Mouse (Mus musculus): ENCODE results near the gene Tubgcp6. TPM values are rescaled to one million over a fixed set of nuclear protein-coding genes. Genes with fewer than 3 reads are reported as not detected.

The Tubgcp6 gene
- polyA plus RNA-seq, 1 experiment from 2014 or later, result 11.8 TPM

DNA sequence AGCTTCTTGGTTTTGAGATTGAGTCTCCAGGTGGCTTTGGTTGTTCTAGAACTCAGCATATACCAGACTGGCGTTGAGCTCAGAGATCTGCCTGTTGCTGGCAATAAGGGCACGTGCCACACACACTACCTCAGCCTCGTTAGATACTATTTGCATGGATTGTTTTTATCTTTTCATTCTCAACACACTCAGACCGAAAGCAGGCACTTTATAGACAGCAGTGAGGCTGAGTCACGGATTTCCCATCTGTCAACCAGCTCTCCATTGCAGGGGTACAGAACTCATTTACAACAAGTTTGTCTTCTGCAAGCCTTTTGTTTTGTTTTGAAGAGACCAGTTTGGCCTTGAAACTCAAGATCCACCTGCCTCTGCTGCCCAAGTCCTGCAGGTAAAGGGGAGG is 25.5 kb downstream of the Tubgcp6 start:
- Histone ChIP-seq H3K36me3 (peaks cover 100% of the 10 kb centered on the region), H3K4me2 (no peak overlapping the region), H3K27me3 (replicated peaks) (no peaks in the 10 kb centered on the region), H3K9ac (no peak overlapping the region), H3K27ac (no peak overlapping the region), H3K4me1 (no peaks in the 10 kb centered on the region), H3K9me3 (replicated peaks) (no peaks in the 10 kb centered on the region), H3K4me3 (no peak overlapping the region)
- 80% methylated on average over 5 of the region's 5 CpGs for WGBS (ENCODE audit: insufficient replicate concordance)
- no peak for ATAC-seq

DNA sequence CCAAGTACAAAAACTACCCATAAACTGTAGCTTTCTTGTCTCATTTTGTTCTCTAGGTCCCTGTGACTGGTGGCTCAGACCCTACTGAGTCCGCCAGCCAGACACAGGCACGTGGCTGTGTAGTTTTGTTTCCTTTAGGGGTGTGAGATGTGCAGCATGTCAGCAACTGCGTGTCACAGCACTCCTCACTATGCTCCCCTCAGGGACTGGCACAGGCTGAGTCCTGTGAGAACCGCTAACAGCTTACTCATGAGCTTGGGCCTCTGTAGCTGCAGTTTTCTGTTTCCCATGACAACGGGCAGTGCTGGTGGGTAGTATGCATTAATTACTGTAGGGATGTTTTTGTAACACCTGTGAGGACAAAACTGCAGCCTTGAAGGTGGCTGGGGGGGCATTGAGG is 30.7 kb downstream of the Tubgcp6 start:
- Histone ChIP-seq H3K4me1 (peaks cover 25% of the 10 kb centered on the region), H3K27me3 (replicated peaks) (no peaks in the 10 kb centered on the region), H3K27ac (no peak overlapping the region), H3K9ac (no peak overlapping the region), H3K4me2 (no peak overlapping the region), H3K36me3 (peaks cover 53% of the 10 kb centered on the region), H3K4me3 (no peak overlapping the region), H3K9me3 (replicated peaks) (no peaks in the 10 kb centered on the region)
- no peak for ATAC-seq
- 78% methylated on average over 5 of the region's 5 CpGs for WGBS (ENCODE audit: insufficient replicate concordance)

DNA sequence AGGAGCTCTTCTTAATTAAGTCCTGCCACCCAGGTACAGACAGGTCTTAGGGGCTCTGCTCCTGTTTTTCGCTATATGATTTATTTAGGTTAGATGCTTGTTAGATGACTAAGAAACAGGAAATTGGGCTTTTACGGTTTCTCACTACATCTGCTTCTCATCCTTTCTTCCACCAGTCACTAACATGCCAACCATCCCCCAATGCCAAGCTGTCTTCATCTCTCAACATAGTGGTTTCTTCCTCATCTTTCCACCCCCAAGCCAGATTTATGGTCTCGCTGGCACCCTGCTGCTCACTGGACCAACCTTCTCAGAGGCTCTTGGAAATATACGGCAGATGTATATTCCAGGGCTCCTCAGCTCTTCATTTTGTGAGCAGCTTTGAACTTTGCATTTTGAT is 32.2 kb downstream of the Tubgcp6 start:
- peak overlapping the region; percentile 99; the same call in 1 of the 2 replicates for H3K4me3 ChIP-seq
- ATAC-seq, result no peak
- no peak overlapping the region for H3K27ac ChIP-seq
- H3K9me3 ChIP-seq (replicated peaks), result no peaks in the 10 kb centered on the region
- H3K36me3 ChIP-seq, result peaks cover 53% of the 10 kb centered on the region
- H3K9ac ChIP-seq, result no peak overlapping the region
- H3K27me3 ChIP-seq (replicated peaks), result no peaks in the 10 kb centered on the region
- H3K4me2 ChIP-seq, result peak overlapping the region; percentile 99; the same call in 1 of the 2 replicates
- 83% methylated on average over 4 of the region's 4 CpGs for WGBS (ENCODE audit: insufficient replicate concordance)
- H3K4me1 ChIP-seq, result peaks cover 25% of the 10 kb centered on the region

DNA sequence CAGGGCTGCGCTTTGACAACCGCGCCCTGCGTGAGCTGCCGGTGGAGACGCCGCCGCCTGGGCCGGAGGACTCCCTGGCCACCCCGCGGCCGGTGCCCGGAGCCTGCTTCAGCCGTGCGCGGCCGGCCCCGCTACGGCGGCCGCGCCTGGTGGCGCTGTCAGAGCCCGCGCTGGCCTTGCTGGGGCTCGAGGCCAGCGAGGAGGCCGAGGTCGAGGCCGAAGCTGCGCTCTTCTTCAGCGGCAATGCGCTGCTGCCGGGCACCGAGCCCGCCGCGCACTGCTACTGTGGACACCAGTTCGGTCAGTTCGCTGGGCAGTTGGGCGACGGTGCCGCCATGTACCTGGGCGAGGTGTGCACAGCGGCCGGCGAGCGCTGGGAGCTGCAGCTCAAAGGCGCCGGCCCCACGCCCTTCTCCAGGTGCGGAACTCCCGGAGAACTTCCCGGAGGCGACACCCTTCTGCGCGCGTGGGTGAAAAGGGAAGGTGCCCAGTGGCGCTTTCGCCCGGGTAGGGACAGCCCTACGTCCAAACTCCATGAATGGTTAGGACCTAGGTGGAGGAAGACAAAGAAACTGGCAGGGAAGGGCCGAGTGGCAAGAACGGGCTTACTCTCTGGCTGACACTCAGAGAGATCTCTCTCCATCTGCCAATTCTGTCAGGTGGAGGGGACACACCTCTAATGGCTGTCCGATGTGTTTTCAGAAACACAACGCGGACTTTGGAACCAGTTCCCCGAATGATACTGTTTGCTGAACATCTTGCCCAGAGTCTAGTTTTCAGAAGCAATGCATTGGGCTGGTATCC is 33.5 kb downstream of the Tubgcp6 start:
- H3K27ac ChIP-seq, result peak overlapping the region; percentile 83
- 2% methylated on average over 67 of the region's 68 CpGs for WGBS (ENCODE audit: insufficient replicate concordance)
- H3K9ac ChIP-seq, result peak overlapping the region; percentile 98
- H3K36me3 ChIP-seq, result peaks cover 53% of the 10 kb centered on the region
- H3K27me3 ChIP-seq (replicated peaks), result no peaks in the 10 kb centered on the region
- peak; percentile 71 for ATAC-seq
- H3K4me2 ChIP-seq, result peak overlapping the region; percentile 99
- H3K4me3 ChIP-seq, result peak overlapping the region; percentile 99
- H3K9me3 ChIP-seq (replicated peaks), result no peaks in the 10 kb centered on the region
- peaks cover 25% of the 10 kb centered on the region for H3K4me1 ChIP-seq

DNA sequence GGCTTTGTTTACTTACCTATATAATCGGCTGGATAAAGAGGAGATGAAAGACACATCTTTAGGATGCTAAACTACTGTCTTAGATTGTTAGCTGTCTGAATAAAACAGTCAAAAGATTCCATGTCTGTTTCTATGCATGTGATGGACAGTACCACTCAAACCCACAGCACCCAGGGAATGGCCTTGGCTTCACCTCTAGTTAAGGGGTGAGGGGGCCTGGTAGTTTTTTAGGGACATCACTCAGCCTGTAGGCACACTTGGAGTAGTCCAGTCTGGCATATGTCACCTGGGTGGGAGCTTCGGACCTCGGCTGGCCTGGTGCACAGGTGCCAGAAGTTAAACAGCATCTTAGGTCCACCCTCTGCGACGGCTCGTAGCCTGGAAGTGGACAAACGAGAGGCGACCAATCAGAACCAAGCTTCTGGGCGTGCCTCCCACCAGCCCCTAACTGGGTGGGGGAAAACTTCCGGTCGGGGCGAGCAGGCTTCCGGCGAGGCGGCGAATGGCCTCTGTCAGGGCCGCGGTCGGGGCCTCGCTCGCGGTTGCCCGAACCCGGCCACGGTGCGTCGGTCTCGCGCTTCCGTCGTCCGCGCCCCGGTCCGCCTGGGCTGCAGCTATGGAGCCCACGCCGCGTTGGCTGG is 34.2 kb downstream of the Tubgcp6 start, which contains the start of gene Selenoo:
Gene Selenoo, plus strand, starts transcription at position 478 of the 641 bp plus-strand sequence.
- H3K27ac ChIP-seq, result peak within 1 kb of the TSS; percentile 83
- H3K9ac ChIP-seq, result peak within 1 kb of the TSS; percentile 98
- WGBS (ENCODE audit: insufficient replicate concordance), result 2% methylated on average over 38 of the region's 38 CpGs
- H3K4me3 ChIP-seq, result peak within 1 kb of the TSS; percentile 99
- H3K9me3 ChIP-seq (replicated peaks), result no peaks in the 10 kb centered on the region
- ATAC-seq, result peak; percentile 94
- H3K4me2 ChIP-seq, result peak within 1 kb of the TSS; percentile 99
- H3K27me3 ChIP-seq (replicated peaks), result no peaks in the 10 kb centered on the region
- H3K4me1 ChIP-seq, result peaks cover 25% of the 10 kb centered on the region
- H3K36me3 ChIP-seq, result peaks cover 53% of the 10 kb centered on the region

DNA sequence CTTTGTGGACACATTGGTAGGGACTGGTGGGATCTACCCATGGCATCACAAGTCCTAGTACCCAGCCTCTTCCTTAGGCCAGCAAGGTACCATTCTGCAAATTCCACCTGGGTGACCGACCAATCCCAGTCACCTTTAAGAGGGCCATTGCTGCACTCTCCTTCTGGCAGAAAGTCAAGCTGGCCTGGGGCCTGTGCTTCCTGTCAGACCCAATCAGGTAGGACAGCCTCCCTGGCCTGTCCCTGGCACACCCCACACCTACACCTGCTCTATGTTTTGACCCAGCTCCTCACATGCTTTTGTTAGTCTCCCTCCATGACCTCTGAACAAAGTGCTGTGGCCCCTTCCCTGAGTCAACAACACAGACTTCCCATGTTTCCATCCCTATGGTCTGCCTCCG is 38.1 kb downstream of the Tubgcp6 start:
- Histone ChIP-seq H3K4me3 (no peak overlapping the region), H3K36me3 (peaks cover 60% of the 10 kb centered on the region), H3K4me2 (no peak overlapping the region), H3K27ac (no peak overlapping the region), H3K27me3 (replicated peaks) (no peaks in the 10 kb centered on the region), H3K4me1 (peaks cover 16% of the 10 kb centered on the region), H3K9ac (no peak overlapping the region), H3K9me3 (replicated peaks) (no peaks in the 10 kb centered on the region)
- 81% methylated on average over 2 of the region's 2 CpGs for WGBS (ENCODE audit: insufficient replicate concordance)
- ATAC-seq, result no peak

DNA sequence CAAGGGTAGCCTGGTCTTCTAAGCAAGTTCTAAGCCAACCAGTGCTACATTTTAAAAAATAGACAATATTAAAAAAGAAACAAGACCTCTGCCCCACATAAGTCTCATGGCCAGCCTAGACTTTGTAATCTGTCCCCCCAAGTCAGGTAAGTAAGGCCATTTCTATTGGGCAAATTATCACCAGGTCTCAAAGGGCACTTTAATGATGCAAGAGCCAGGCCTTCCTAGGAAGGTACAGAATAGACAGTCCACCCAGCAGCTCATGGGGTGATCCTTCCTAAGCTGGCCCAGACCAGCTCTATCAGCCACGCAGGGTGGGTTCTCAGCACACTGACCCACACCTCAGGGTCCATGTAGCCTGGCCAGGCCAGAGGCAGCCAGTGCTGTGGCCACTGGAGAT is 39.0 kb downstream of the Tubgcp6 start:
- Histone ChIP-seq H3K27me3 (replicated peaks) (no peaks in the 10 kb centered on the region), H3K36me3 (peaks cover 66% of the 10 kb centered on the region), H3K4me2 (no peak overlapping the region), H3K9me3 (replicated peaks) (no peaks in the 10 kb centered on the region), H3K9ac (no peak overlapping the region), H3K27ac (no peak overlapping the region), H3K4me1 (peaks cover 11% of the 10 kb centered on the region), H3K4me3 (no peak overlapping the region)
- ATAC-seq, result no peak
- WGBS (ENCODE audit: insufficient replicate concordance), result 86% methylated on average over 1 of the region's 1 CpGs

DNA sequence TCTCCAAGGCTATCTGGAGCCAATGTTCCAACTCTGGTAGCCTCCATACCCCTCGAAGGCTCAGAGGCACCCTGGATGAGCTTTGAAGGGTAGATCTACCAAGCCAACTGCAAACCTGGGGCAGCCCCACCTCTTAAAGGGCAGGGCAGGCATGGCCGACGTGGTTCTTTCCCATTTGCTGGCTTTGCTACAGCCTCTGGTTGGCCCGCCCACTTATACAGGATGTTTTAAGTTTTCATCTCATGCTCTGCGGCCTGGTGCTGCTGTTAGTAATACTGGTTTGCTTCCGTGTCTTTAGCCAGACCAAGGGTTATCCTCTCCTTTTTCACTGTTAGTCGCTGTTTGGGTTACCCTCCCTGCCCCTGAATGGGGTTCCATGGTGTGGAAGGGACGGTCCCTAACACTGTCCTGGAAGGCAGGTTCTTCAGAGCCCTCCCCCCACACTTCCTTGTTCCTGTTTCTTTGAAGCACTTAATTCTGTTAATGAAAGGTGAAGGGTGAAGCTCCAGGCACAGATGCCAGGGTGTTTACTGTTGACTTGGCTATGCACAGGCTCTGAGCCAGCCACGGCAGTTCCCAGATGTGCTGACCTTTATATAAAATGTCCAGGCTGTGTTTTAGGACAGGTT is 44.6 kb downstream of the Tubgcp6 start:
- H3K27me3 ChIP-seq (replicated peaks), result peaks cover 12% of the 10 kb centered on the region
- peak overlapping the region; percentile 31; the same call in 1 of the 2 replicates for H3K9ac ChIP-seq
- WGBS (ENCODE audit: insufficient replicate concordance), result 40% methylated on average over 9 of the region's 9 CpGs
- H3K4me2 ChIP-seq, result peak overlapping the region; percentile 98
- H3K36me3 ChIP-seq, result peaks cover 27% of the 10 kb centered on the region
- peak overlapping the region; percentile 22; the same call in 1 of the 2 replicates for H3K4me3 ChIP-seq
- ATAC-seq, result peak; percentile 21; the same call in 1 of the 2 replicates
- peaks cover 40% of the 10 kb centered on the region for H3K4me1 ChIP-seq
- no peaks in the 10 kb centered on the region for H3K9me3 ChIP-seq (replicated peaks)
- H3K27ac ChIP-seq, result no peak overlapping the region

DNA sequence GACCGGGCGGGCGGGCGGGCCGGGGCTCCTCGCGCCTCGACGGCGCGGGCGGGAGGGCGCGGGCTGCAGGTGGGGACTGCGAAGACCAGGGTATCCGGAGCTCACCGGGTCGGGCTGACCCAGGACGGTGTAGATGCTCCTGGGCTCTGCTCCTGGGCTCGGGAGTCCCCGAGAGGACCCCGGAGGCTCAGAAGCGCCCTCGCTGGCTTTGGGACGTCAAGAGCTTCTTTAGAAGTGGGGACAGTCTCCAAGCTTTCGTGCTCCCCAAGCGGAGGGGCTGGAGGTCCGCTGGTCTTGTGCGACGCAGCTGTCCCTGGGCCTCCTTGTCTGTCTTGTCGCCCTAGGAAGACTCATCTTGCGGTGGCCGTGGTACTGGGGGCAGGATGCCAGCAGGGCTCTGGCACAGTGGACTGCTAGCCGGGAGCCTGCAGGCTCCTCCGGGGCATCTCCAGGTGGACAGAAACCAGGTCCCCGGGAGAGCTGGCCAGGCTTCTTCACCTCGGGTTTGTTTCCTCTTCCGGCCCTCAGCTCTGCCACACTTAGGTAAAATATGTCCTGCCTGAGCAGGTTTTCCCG is 46.7 kb downstream of the Tubgcp6 start:
- ATAC-seq, result peak; percentile 39
- Histone ChIP-seq H3K36me3 (peaks cover 9% of the 10 kb centered on the region; the same call in 1 of the 2 replicates), H3K27me3 (replicated peaks) (peaks cover 28% of the 10 kb centered on the region), H3K4me3 (peak overlapping the region; percentile 77), H3K27ac (peak overlapping the region; percentile 77), H3K4me1 (peaks cover 40% of the 10 kb centered on the region), H3K9ac (peak overlapping the region; percentile 86), H3K4me2 (peak overlapping the region; percentile 98), H3K9me3 (replicated peaks) (no peaks in the 10 kb centered on the region)
- 2% methylated on average over 33 of the region's 39 CpGs for WGBS (ENCODE audit: insufficient replicate concordance)

DNA sequence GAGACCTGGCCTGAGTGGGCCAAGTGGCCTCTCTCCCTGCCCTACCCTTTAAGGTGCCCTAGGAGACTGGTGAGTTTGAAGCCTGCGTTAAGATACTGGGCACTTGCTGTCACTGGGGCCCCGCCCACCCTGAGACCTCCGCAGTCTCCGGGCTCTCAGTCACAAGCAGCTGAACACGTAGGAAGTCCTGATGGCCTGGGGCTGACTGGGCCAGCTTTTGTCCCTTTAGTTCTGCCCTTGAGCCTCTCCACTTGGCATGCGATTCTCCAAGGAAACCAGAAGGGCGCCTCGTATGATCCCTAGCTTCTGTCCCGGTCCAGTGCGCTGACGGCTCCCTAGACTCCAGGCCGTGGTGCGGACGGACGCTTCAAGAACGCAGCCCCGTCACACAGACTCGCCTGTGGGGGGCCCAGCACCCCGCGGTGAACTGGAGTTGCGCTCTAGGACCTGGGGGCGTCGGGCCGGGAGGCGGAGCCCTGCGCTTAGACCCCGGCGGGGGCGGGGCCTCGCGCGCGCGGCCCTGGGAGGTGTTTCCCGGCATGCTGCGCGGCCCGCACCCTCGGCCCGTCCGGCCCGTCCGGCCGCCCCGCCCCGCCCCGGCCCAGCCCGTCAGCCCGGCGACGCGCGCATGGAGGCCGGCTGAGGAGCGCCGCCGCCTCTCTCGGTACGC is 47.3 kb downstream of the Tubgcp6 start:
- peaks cover 34% of the 10 kb centered on the region for H3K27me3 ChIP-seq (replicated peaks)
- ATAC-seq, result peak; percentile 88
- under 1% methylated on average over 59 of the region's 59 CpGs for WGBS (ENCODE audit: insufficient replicate concordance)
- peak overlapping the region; percentile 77 for H3K4me3 ChIP-seq
- H3K4me2 ChIP-seq, result peak overlapping the region; percentile 98
- peak overlapping the region; percentile 77 for H3K27ac ChIP-seq
- peaks cover 9% of the 10 kb centered on the region; the same call in 1 of the 2 replicates for H3K36me3 ChIP-seq
- peaks cover 40% of the 10 kb centered on the region for H3K4me1 ChIP-seq
- H3K9me3 ChIP-seq (replicated peaks), result no peaks in the 10 kb centered on the region
- H3K9ac ChIP-seq, result peak overlapping the region; percentile 86

All from liver, embryonic 12.5 days (tissue).